Mouse (Mus musculus) spleen, postnatal 4 days (tissue): ENCODE measurements around the gene Pxmp4.

Experiments
- DNase-seq, 2 experiments: peaks; one replicate each; pipeline ENCODE4 v3.0.0; 2022; ENCODE audit warnings: low spot score in 2 of 2

Gene Pxmp4

GRCm38 (mm10) chr2:154546711-154547110 is 56.8 kb downstream of the Pxmp4 start, which contains the start of gene 1700003F12Rik:
Gene 1700003F12Rik (plus strand): TSS chr2:154547085.
- DNase-seq = peak in 1 of 2 experiments; percentile 12

GRCm38 (mm10) chr2:154543567-154544347 is 59.8 kb downstream of the Pxmp4 start:
- peak in 1 of 2 experiments; percentile 10 for DNase-seq

- no peak for DNase-seq
These were observed 61.9 kb downstream of the Pxmp4 start for GRCm38 (mm10) chr2:154541630-154542029.

- no peak for DNase-seq
These were observed 63.8 kb downstream of the Pxmp4 start for GRCm38 (mm10) chr2:154539720-154540119.

GRCm38 (mm10) chr2:154538710-154539109 is 64.8 kb downstream of the Pxmp4 start:
- DNase-seq = no peak

GRCm38 (mm10) chr2:154538310-154538709 is 65.2 kb downstream of the Pxmp4 start:
- no peak for DNase-seq
